ENCODE assay signal across 8 mouse cellular contexts in genomic region chr11:84797627-84798353, GRCm38 (mm10). TPM values are rescaled to one million over a fixed set of nuclear protein-coding genes. Genes with fewer than 3 reads are reported as not detected.
A peak's percentile ranks its signal among the peaks of the same experiment; 100 is the strongest.
DNase-seq lines count a peak whose midpoint lies in the region.

No protein-coding gene starts in this region.

- peak; percentile 51 to 87 for DNase-seq in adrenal gland, adult (ENCODE audit: inconsistent age in 2 of 2, low spot score in 1 of 2)
- DNase-seq in adrenal gland, adult 8-10 months = no peak
- DNase-seq in adrenal gland, adult 2 months = peak; percentile 51
- DNase-seq in embryo, embryonic 11.5 days (ENCODE audit: low read depth, low spot score) = peak; percentile 77
- DNase-seq in heart, postnatal 25 days (ENCODE audit: low spot score) = peak; percentile 21
- DNase-seq in layer of hippocampus, adult 9-11 months = peak; percentile 24
- DNase-seq in lung, postnatal 4 days = peak; percentile 40 to 73
- DNase-seq in skeletal muscle tissue, adult 2 months (ENCODE audit: low read depth, low spot score) = peak; percentile 48

- intact Hi-C loops in heart, postnatal 25 days (cut with DNase I) = loop anchor here (5.0 to 10.0 kb wide), 2 partner anchors 273 to 530 kb away; partner anchors contain the start of gene Lhx1

RNA-seq across cellular contexts. Expression of gene Mrm1, which starts 21.5 kb away (rescaled TPM):
- 10 to 100 TPM; 21.6 to 24.4 (median 22.9) TPM for total RNA-seq in adrenal gland, adult 8-10 months (2022)
- total RNA-seq in adrenal gland, adult 2 months (2021) = 10 to 100 TPM; 12.1 to 19.1 TPM
- polyA plus RNA-seq in adrenal gland, adult 2 months (2012; rRNA removed) = 20.8 and 23.1 TPM in 2 replicates
- total RNA-seq in heart, postnatal 25 days (2021) = 10 to 100 TPM; 17.1 to 17.9 TPM

RNA-seq across cellular contexts. Expression of gene Dhrs11, which starts 31.0 kb away (rescaled TPM):
- total RNA-seq in adrenal gland, adult 8-10 months (2022) = 10 to 100 TPM; 45.7 to 58.0 (median 50.5) TPM
- total RNA-seq in adrenal gland, adult 2 months (2021) = 10 to 100 TPM; 41.6 to 42.4 TPM
- 88.1 and 97.1 TPM in 2 replicates for polyA plus RNA-seq in adrenal gland, adult 2 months (2012; rRNA removed)
- total RNA-seq in heart, postnatal 25 days (2021) = 100 to 1,000 TPM; 106 to 108 TPM
